Mouse (Mus musculus) brain, embryonic 14.5 days (tissue): Measurements from ENCODE around the gene Gpbar1.

Experiments used
- CTCF ChIP-seq: fragments of 200-500 bp; IDR thresholded peaks from 2 replicates; pipeline ENCODE4 v1.5.1; 2012; ENCODE audit warnings: inconsistent platforms, mild to moderate bottlenecking, moderate library complexity, borderline replicate concordance; ENCODE audit not compliant: insufficient read depth, insufficient read length; ENCODE audit errors: extremely low read depth
- POLR2A ChIP-seq: fragments of 200-500 bp; IDR thresholded peaks from 2 replicates; pipeline ENCODE4 v1.6.1; 2012; ENCODE audit warnings: mild to moderate bottlenecking, inconsistent platforms, borderline replicate concordance; ENCODE audit not compliant: poor library complexity, insufficient read depth, insufficient read length, severe bottlenecking; ENCODE audit errors: extremely low read depth

DNA sequence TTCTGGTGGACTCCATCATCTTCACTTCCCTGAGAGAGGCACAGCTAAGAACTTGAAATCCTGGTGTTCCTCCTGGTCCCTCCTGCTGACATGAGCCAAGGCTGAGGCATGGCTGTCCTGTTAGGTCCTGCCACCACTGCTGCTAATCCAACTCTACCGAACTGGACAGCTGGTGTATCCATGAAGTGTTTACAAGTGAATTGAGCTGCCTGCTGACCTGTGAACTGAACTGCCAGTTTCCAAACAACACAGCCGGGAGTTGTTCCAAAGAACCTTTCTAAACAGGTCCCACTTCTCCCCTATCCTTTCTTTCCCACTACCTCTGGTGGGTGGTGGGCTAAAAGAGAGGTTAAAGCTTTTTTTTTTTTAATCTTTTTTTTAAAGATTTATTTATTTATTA lies 48.4 kb upstream of the Gpbar1 start:
- TF ChIP-seq CTCF (no peak), POLR2A (no peak)
